Mouse (Mus musculus) forelimb bud, embryonic 11.5 days (tissue): ENCODE measurements around the gene Rsad1.

Source experiments
- DNase-seq: peaks from one replicate; pipeline ENCODE4 v3.0.0-alpha.2; 2012; ENCODE audit warnings: low read depth, low spot score

Gene Rsad1

GRCm38 (mm10) chr11:94491749-94492099, 57.3 kb downstream of the Rsad1 start:
- DNase-seq, result no peak

GRCm38 (mm10) chr11:94491035-94491748, 57.9 kb downstream of the Rsad1 start:
- peak; percentile 60 for DNase-seq
